Mouse (Mus musculus) layer of hippocampus, adult 2 months (tissue): ENCODE measurements around the gene Grcc10. TPM values are rescaled to one million over a fixed set of nuclear protein-coding genes. Genes with fewer than 3 reads are reported as not detected.

Experiments
- DNase-seq, 2 experiments: peaks; one replicate each; pipeline ENCODE4 v3.0.0; 2022; ENCODE audit warnings: low spot score in 2 of 2
- H3K27ac ChIP-seq: fragments of 200-600 bp; 2 replicates; pipeline ENCODE4 v1.8.1; 2022
- H3K4me3 ChIP-seq: fragments of 200-600 bp; 2 replicates; pipeline ENCODE4 v1.8.1; 2022; ENCODE audit warnings: mild to moderate bottlenecking
- CTCF ChIP-seq: fragments of 200-600 bp; conservative IDR thresholded peaks from 2 replicates; pipeline ENCODE4 v1.8.1; 2022; ENCODE audit warnings: antibody characterized with exemption, mild to moderate bottlenecking, moderate library complexity
- total RNA-seq, 2 experiments: library from RNA; stranded (reverse); gene quantifications; 2 replicates each; pipeline ENCODE4 v1.2.3; 2021

The Grcc10 gene
- total RNA-seq, 2 experiments from 2014 or later, result 295 to 339 TPM

GRCm38 (mm10) chr6:124753861-124754260 is 12.7 kb upstream of the Grcc10 start:
- Histone ChIP-seq H3K4me3 (no peak overlapping the region), H3K27ac (no peak overlapping the region; the same call in 1 of the 2 replicates)

GRCm38 (mm10) chr6:124750405-124750804 is 9.2 kb upstream of the Grcc10 start:
- Histone ChIP-seq H3K4me3 (no peak overlapping the region), H3K27ac (peak overlapping the region; percentile 73)
- TF ChIP-seq CTCF, result no peak
- no peak for DNase-seq

More at GRCm38 (mm10) chr6:124753861-124754260, 12.7 kb upstream of the Grcc10 start:
- no peak for DNase-seq
- no peak for TF ChIP-seq CTCF

- H3K27ac ChIP-seq, result peak overlapping the region; percentile 98
- TF ChIP-seq CTCF, result 0 out of 2 replicates have a peak, but pooled peaks have one; percentile 13
- no peak for DNase-seq
- H3K4me3 ChIP-seq, result no peak overlapping the region; the same call in 1 of the 2 replicates
These were observed 5.8 kb upstream of the Grcc10 start for GRCm38 (mm10) chr6:124746654-124747632.

- TF ChIP-seq CTCF, result no peak
- peak overlapping the region; percentile 75 for H3K4me3 ChIP-seq
- peak overlapping the region; percentile 98 for H3K27ac ChIP-seq
- DNase-seq, result no peak
These were observed 5.1 kb upstream of the Grcc10 start for GRCm38 (mm10) chr6:124746296-124746605.

GRCm38 (mm10) chr6:124745490-124746295 is 4.5 kb upstream of the Grcc10 start:
- Histone ChIP-seq H3K4me3 (peak overlapping the region; percentile 75), H3K27ac (peak overlapping the region; percentile 98)
- peak; percentile 94 to 96 for DNase-seq
- peak; percentile 98 for TF ChIP-seq CTCF

GRCm38 (mm10) chr6:124744755-124745321 is 3.7 kb upstream of the Grcc10 start:
- TF ChIP-seq CTCF, result no peak
- no peak for DNase-seq
- H3K4me3 ChIP-seq, result peak overlapping the region; percentile 75
- H3K27ac ChIP-seq, result peak overlapping the region; percentile 98

GRCm38 (mm10) chr6:124743647-124744046 is 2.5 kb upstream of the Grcc10 start:
- Histone ChIP-seq H3K4me3 (no peak overlapping the region), H3K27ac (no peak overlapping the region; the same call in 1 of the 2 replicates)
- TF ChIP-seq CTCF, result no peak
- no peak for DNase-seq

- Histone ChIP-seq H3K27ac (no peak overlapping the region), H3K4me3 (no peak overlapping the region)
- no peak for TF ChIP-seq CTCF
- no peak for DNase-seq
These were observed 1.8 kb upstream of the Grcc10 start for GRCm38 (mm10) chr6:124742839-124743514.

- DNase-seq, result no peak
- peak overlapping the region; percentile 65 for H3K4me3 ChIP-seq
- no peak for TF ChIP-seq CTCF
- H3K27ac ChIP-seq, result peak overlapping the region; percentile 100
These were observed 668 bp upstream of the Grcc10 start for GRCm38 (mm10) chr6:124741842-124742241.

- DNase-seq, result no peak
- Histone ChIP-seq H3K4me3 (peak overlapping the region; percentile 65), H3K27ac (peak overlapping the region; percentile 100)
- peak; percentile 81 for TF ChIP-seq CTCF
These were observed 825 bp downstream of the Grcc10 start for GRCm38 (mm10) chr6:124740211-124740887.

- no peak for DNase-seq
- no peak overlapping the region for H3K4me3 ChIP-seq
- peak overlapping the region; percentile 100; the same call in 1 of the 2 replicates for H3K27ac ChIP-seq
- TF ChIP-seq CTCF, result no peak
These were observed 1.9 kb downstream of the Grcc10 start for GRCm38 (mm10) chr6:124739231-124739796.
